Mouse (Mus musculus) ES-E14 (cell line): Measurements from ENCODE around the gene Zfp366. TPM values are rescaled to one million over a fixed set of nuclear protein-coding genes. Genes with fewer than 3 reads are reported as not detected.

Experiments used
- DNase-seq: peaks from one replicate; pipeline ENCODE4 v3.0.0-alpha.2; 2013; ENCODE audit warnings: low read depth, low spot score
- H3K27ac ChIP-seq: 2 replicates; pipeline ENCODE4 v1.5.1; 2012; ENCODE audit warnings: low read depth, mild to moderate bottlenecking, low read length, moderate library complexity, mixed read lengths; ENCODE audit not compliant: poor library complexity, insufficient read depth, severe bottlenecking
- H3K36me3 ChIP-seq: 2 replicates; pipeline ENCODE4 v1.6.1; 2012; ENCODE audit warnings: mild to moderate bottlenecking, low read length, moderate library complexity, mixed read lengths; ENCODE audit not compliant: control insufficient read depth, poor library complexity, insufficient read depth, severe bottlenecking
- H3K4me1 ChIP-seq, 2 experiments: fragments of 150-350 bp in 1 of 2; sonication (generic) in 1 of 2; 2 replicates each; pipeline ENCODE4 v1.6.1; 2012; ENCODE audit warnings: low read length in 2 of 2, mild to moderate bottlenecking in 1 of 2, mixed read lengths in 1 of 2; ENCODE audit not compliant: control insufficient read depth in 2 of 2, insufficient read depth in 2 of 2, poor library complexity in 1 of 2
- H3K4me3 ChIP-seq, 2 experiments: fragments of 150-350 bp in 1 of 2; sonication (generic) in 1 of 2; 2 replicates each; pipeline ENCODE4 v1.5.1; 2012; ENCODE audit warnings: low read length in 2 of 2, low read depth in 1 of 2, mild to moderate bottlenecking in 1 of 2, mixed read lengths in 1 of 2; ENCODE audit not compliant: insufficient read depth in 1 of 2, poor library complexity in 1 of 2, severe bottlenecking in 1 of 2
- H3K9ac ChIP-seq: 2 replicates; pipeline ENCODE4 v1.6.1; 2012; ENCODE audit warnings: low read depth, mild to moderate bottlenecking, low read length, mixed read lengths; ENCODE audit not compliant: poor library complexity, insufficient read depth, severe bottlenecking
- H3K9me3 ChIP-seq: fragments of 150-350 bp; sonication (generic); 2 replicates; pipeline ENCODE4 v1.6.1; 2012; ENCODE audit warnings: low read depth, mild to moderate bottlenecking, low read length; ENCODE audit not compliant: control insufficient read depth, insufficient read depth
- CHD2 ChIP-seq: IDR thresholded peaks from 2 replicates; pipeline ENCODE4 v1.6.1; 2014; ENCODE audit warnings: mild to moderate bottlenecking, low read depth, low read length, inconsistent platforms
- HCFC1 ChIP-seq: IDR thresholded peaks from 2 replicates; pipeline ENCODE4 v1.6.1; 2012; ENCODE audit warnings: low read length, inconsistent platforms, borderline replicate concordance; ENCODE audit not compliant: insufficient read depth
- MAFK ChIP-seq: IDR thresholded peaks from 2 replicates; pipeline ENCODE4 v1.6.1; 2014; ENCODE audit warnings: mild to moderate bottlenecking, low read depth, low read length, inconsistent platforms; ENCODE audit not compliant: insufficient read depth
- ZC3H11A ChIP-seq: IDR thresholded peaks from 2 replicates; pipeline ENCODE4 v1.6.1; 2012; ENCODE audit warnings: low read depth, mild to moderate bottlenecking, inconsistent platforms, low read length, borderline replicate concordance
- ZNF384 ChIP-seq: IDR thresholded peaks from 2 replicates; pipeline ENCODE4 v1.6.1; 2012; ENCODE audit warnings: low read depth, low read length, inconsistent platforms
- in situ Hi-C, 2 experiments: fragments of 600-800 bp; cut with MboI; formaldehyde crosslinking; loops; one replicate each; pipeline ENCODE4 v1.15.1; 2025; ENCODE audit warnings: low sequenced_read_pairs in 2 of 2, inconsistent platforms in 1 of 2; ENCODE audit not compliant: unreplicated experiment in 2 of 2
- total RNA-seq: library from RNA; depleted of rRNA; stranded (reverse); fragments of 300-350 nt; gene quantifications from 2 replicates; pipeline ENCODE4 v1.2.3, GENCODE M21; 2012

Zfp366 gene
- total RNA-seq, 1 experiment = 0.04 TPM

- DNase-seq = no peak
- no peak for TF ChIP-seq ZNF384
- no peak for TF ChIP-seq ZC3H11A
- TF ChIP-seq CHD2 = no peak
- no peak for TF ChIP-seq MAFK
- TF ChIP-seq HCFC1 = no peak
- Histone ChIP-seq H3K27ac (no peak overlapping the region), H3K36me3 (no peaks in the 10 kb centered on the region), H3K9me3 (no peaks in the 10 kb centered on the region), H3K4me3 (no peak overlapping the region), H3K9ac (no peak overlapping the region), H3K4me1 (peaks cover 0 to 5% of the 10 kb centered on the region in 2 experiments; a peak in 1 of 4 replicates)
- in situ Hi-C loops = no loop called here
Observed at GRCm38 (mm10) chr13:99238217-99239160, 53.9 kb downstream of the Zfp366 start.

- H3K9me3 ChIP-seq = no peaks in the 10 kb centered on the region
- no peak overlapping the region for H3K9ac ChIP-seq
- no peak overlapping the region for H3K27ac ChIP-seq
- DNase-seq = no peak
- in situ Hi-C loops = no loop called here
- peaks cover 0 to 7% of the 10 kb centered on the region in 2 experiments; a peak in 1 of 4 replicates for H3K4me1 ChIP-seq
- no peaks in the 10 kb centered on the region for H3K36me3 ChIP-seq
- no peak overlapping the region for H3K4me3 ChIP-seq
- no peak for TF ChIP-seq ZC3H11A
Observed at GRCm38 (mm10) chr13:99239161-99239530, 54.5 kb downstream of the Zfp366 start.

- H3K9ac ChIP-seq = no peak overlapping the region
- no peaks in the 10 kb centered on the region for H3K36me3 ChIP-seq
- in situ Hi-C loops = no loop called here
- TF ChIP-seq HCFC1 (no peak), ZNF384 (no peak), MAFK (no peak), CHD2 (no peak)
- H3K4me1 ChIP-seq = peaks cover 0 to 9% of the 10 kb centered on the region in 2 experiments; a peak in 1 of 4 replicates
- H3K4me3 ChIP-seq = no peak overlapping the region
- H3K9me3 ChIP-seq = no peaks in the 10 kb centered on the region
- no peak overlapping the region for H3K27ac ChIP-seq
- no peak for DNase-seq
Observed at GRCm38 (mm10) chr13:99239741-99240140, 55.1 kb downstream of the Zfp366 start.

DNA sequence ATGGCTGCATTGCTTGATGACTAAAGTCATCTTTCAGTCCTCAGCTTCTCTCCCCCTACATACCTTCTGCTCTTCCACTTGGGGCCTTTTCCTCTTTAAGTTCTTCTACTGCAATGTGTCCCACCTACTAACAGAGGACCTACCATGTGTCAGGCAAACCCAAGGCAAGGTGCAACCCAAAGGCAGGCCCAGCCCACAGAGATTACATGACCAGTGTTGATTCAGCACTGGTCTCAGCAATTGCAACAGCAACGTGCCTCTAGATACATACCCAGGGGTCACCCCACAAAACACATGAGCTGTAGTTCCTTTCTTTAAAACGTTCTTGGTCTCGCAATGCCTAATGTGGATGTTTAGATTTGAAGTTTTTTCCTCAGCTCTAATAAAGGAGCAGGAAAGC is 57.4 kb downstream of the Zfp366 start:
- Histone ChIP-seq H3K27ac (no peak overlapping the region), H3K9ac (no peak overlapping the region), H3K9me3 (no peaks in the 10 kb centered on the region), H3K36me3 (no peaks in the 10 kb centered on the region), H3K4me3 (no peak overlapping the region), H3K4me1 (peaks cover 0 to 13% of the 10 kb centered on the region in 2 experiments; a peak in 1 of 4 replicates)
- TF ChIP-seq ZC3H11A (no peak), ZNF384 (no peak), MAFK (no peak), CHD2 (no peak), HCFC1 (no peak)
- in situ Hi-C loops = no loop called here
- no peak for DNase-seq

GRCm38 (mm10) chr13:99242895-99243294 is 58.3 kb downstream of the Zfp366 start:
- Histone ChIP-seq H3K9me3 (no peaks in the 10 kb centered on the region), H3K27ac (no peak overlapping the region), H3K9ac (no peak overlapping the region), H3K4me3 (no peak overlapping the region), H3K4me1 (peaks cover 0 to 13% of the 10 kb centered on the region in 2 experiments; a peak in 1 of 4 replicates), H3K36me3 (no peaks in the 10 kb centered on the region)
- DNase-seq = no peak
- in situ Hi-C loops = no loop called here
- TF ChIP-seq CHD2 = no peak
